Mouse (Mus musculus) liver, adult 2 months (tissue): Measurements from ENCODE around the gene Pdia3. TPM values are rescaled to one million over a fixed set of nuclear protein-coding genes. Genes with fewer than 3 reads are reported as not detected.
"Not testable (repeated sequence)": the region's sequence is repeated elsewhere in the genome, so short reads cannot be mapped to it uniquely, and the experiment has no call there.

Experiments
- DNase-seq: peaks from one replicate; pipeline ENCODE4 v3.0.0-alpha.2; 2011; ENCODE audit warnings: low read depth, low spot score; ENCODE audit errors: extremely low read depth
- H3K27ac ChIP-seq: fragments of 200-500 bp; replicated peaks from 2 replicates; pipeline ENCODE4 v1.5.1; 2012; ENCODE audit warnings: low read depth, mild to moderate bottlenecking, control low read depth, inconsistent platforms, low read length; ENCODE audit not compliant: insufficient read depth
- H3K27me3 ChIP-seq: fragments of 200-500 bp; 2 replicates; pipeline ENCODE4 v1.6.1; 2012; ENCODE audit warnings: mild to moderate bottlenecking, moderate library complexity, low read length, inconsistent platforms; ENCODE audit not compliant: control insufficient read depth, insufficient read depth
- H3K36me3 ChIP-seq: fragments of 200-500 bp; 2 replicates; pipeline ENCODE4 v1.6.1; 2012; ENCODE audit warnings: low read length, inconsistent platforms; ENCODE audit not compliant: control insufficient read depth, insufficient read depth
- H3K4me1 ChIP-seq: fragments of 200-500 bp; 2 replicates; pipeline ENCODE4 v1.6.1; 2011; ENCODE audit warnings: low read length; ENCODE audit not compliant: control insufficient read depth, insufficient read depth
- H3K4me3 ChIP-seq: fragments of 200-500 bp; 2 replicates; pipeline ENCODE4 v1.5.1; 2011; ENCODE audit warnings: low read depth, mild to moderate bottlenecking, control low read depth, low read length, moderate library complexity; ENCODE audit not compliant: insufficient read depth
- H3K79me2 ChIP-seq: fragments of 200-500 bp; 2 replicates; pipeline ENCODE4 v1.6.1; 2012; ENCODE audit warnings: inconsistent platforms, mild to moderate bottlenecking, low read length, moderate library complexity; ENCODE audit not compliant: control insufficient read depth, insufficient read depth
- H3K9ac ChIP-seq: fragments of 200-500 bp; 2 replicates; pipeline ENCODE4 v1.6.1; 2012; ENCODE audit warnings: low read depth, mild to moderate bottlenecking, control low read depth, inconsistent platforms, low read length
- CTCF ChIP-seq: fragments of 200-500 bp; IDR thresholded peaks from 2 replicates; pipeline ENCODE4 v1.5.1; 2011; ENCODE audit warnings: low read depth, low read length, control low read depth
- POLR2A ChIP-seq: fragments of 200-500 bp; IDR thresholded peaks from 2 replicates; pipeline ENCODE4 v1.6.1; 2011; ENCODE audit warnings: low read length, control low read depth; ENCODE audit not compliant: insufficient read depth; ENCODE audit errors: extremely low read depth
- WGBS: fragments of 180-500 bp; shearing (Covaris S2); methylation state at CpG from one replicate; pipeline ENCODE4 v1.1.7; 2018; 5-methylcytosine and 5-hydroxymethylcytosine counted together
- polyA plus RNA-seq: library from polyadenylated mRNA; depleted of rRNA; stranded (reverse); fragments of >200 nt; gene quantifications from 2 replicates; pipeline ENCODE4 v1.2.3, GENCODE M21; 2012
- total RNA-seq: library from RNA; depleted of rRNA; stranded (reverse); fragments of >200 nt; gene quantifications from 2 replicates; pipeline ENCODE4 v1.2.3, GENCODE M21; 2014

Gene Pdia3
- total and polyA plus RNA-seq, 2 experiments: 193 to 412 TPM

DNA sequence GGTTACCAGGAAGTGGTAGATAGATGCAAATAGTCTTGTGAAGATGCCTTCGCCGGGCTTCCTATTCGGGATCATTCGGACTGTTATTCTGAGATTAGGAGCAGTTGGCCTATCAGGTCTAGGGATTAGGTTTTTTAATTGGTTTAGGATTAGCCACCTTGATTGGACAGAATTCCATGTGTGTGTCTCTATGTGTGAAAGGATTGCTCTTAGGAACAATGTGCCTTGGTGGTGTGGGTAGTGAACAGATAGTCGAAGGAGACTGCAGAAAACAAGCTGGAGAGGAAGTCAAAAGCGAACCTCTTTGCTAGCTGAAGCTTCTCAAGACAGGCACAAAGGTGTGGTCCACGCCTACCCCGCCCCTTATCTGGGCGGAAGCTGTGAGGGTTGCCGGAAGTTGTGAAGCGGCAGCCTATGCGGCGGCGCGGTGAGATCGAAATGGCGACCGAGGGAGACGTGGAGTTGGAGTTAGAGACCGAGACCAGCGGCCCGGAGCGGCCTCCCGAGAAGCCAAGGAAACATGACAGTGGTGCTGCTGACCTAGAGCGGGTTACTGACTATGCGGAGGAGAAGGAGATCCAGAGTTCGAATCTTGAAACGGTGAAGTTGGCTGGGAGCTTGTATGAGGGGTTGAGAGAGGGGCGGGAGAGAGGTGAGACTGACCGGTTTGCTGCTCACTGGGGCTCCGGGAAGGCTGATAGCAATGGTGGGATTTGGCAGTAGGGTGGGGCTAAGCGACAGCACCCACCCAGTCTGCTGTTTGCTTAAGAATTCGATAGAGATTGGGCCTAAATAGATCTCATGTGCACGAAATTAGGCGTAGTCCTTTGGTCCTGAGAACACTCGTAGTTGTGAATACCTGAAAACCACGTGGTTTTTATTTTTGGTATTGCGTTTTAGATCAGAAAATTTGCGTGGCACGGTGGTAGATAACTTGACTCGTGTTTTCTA lies 43.4 kb downstream of the Pdia3 start, which contains the start of gene Serinc4:
Gene Serinc4, minus strand, starts transcription at position 90 of the 951 bp plus-strand sequence.
- Histone ChIP-seq H3K4me3 (peak within 1 kb of the TSS; percentile 94), H3K27ac (peak within 1 kb of the TSS; percentile 82), H3K9ac (peak within 1 kb of the TSS; percentile 90), H3K27me3 (no peaks in the 10 kb centered on the region), H3K36me3 (peaks cover 19% of the 10 kb centered on the region), H3K4me1 (peaks cover 8% of the 10 kb centered on the region), H3K79me2 (no peaks in the 10 kb centered on the region; the same call in 1 of the 2 replicates)
- DNase-seq: peak; percentile 78
- 4% methylated on average over 41 of the region's 41 CpGs for WGBS
- peak; percentile 63 for TF ChIP-seq POLR2A
- TF ChIP-seq CTCF: no peak

DNA sequence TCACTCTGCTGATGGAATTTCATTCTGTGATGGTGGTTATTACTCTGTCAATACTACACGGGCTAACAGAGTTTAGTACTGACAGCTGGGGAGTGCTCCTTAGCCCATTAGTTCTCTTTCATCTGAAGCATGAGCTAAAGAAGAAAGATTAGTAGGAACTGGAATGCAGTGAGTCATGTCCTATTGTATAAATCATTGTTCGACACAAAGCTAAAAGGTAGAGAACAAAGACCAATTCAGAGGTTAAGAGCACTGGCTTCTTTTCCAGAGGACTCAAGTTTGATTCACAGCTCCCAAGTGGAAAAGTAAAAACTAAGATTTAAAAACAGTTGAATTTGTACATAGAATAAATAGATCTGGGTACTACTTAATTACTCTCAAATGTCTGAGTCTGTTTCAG lies 46.5 kb downstream of the Pdia3 start:
- Histone ChIP-seq H3K27me3 (no peaks in the 10 kb centered on the region), H3K9ac (no peak overlapping the region), H3K79me2 (no peaks in the 10 kb centered on the region), H3K36me3 (peaks cover 8% of the 10 kb centered on the region; the same call in 1 of the 2 replicates), H3K4me3 (no peak overlapping the region), H3K4me1 (peaks cover 4% of the 10 kb centered on the region; the same call in 1 of the 2 replicates), H3K27ac (no peak overlapping the region)
- no peak for TF ChIP-seq POLR2A
- DNase-seq: no peak
- WGBS: 78% methylated on average over 2 of the region's 2 CpGs

DNA sequence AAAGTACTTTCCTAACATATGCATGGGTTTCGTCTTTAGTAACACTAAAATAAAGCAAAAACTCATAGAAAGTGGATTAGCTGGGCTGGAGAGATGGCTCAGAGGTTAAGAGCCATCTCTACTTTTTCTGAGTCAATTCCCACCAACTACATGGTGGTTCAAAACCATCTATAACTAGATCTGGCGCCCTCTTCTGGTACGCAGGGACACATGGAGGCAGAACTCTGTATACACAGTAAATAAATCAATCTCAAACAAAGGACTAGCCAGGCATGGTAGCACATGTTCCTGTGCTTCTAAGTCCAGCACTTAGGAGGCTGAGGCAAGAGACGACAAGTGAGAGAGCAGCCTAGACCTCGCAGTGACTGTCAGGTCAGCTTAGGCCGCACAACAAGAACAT lies 55.4 kb downstream of the Pdia3 start:
- H3K9ac ChIP-seq, H3K79me2 ChIP-seq, H3K4me3 ChIP-seq, H3K4me1 ChIP-seq, H3K36me3 ChIP-seq, DNase-seq, H3K27me3 ChIP-seq, H3K27ac ChIP-seq: not testable (repeated sequence)
- 0% methylated on average over 1 of the region's 6 CpGs for WGBS

DNA sequence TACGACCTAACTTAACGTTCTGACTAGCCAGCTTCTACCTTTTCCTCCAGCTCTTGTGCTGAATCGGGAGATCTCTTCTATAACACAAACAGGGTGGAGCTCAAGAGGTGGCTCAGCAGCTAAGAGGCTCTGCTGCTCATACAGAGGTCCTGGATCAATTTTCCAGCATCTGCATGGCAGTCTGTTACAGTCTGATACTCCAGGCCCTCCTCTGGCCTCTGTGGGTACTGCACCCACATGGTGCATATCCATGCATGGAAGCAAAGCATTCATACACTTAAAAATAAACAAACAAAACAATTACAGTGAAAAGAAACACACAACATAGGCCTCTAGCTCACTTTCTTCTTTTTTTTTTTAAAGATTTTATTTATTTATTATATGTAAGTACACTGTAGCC lies 59.2 kb downstream of the Pdia3 start:
- WGBS: 93% methylated on average over 3 of the region's 3 CpGs
- H3K4me3 ChIP-seq, H3K4me1 ChIP-seq, DNase-seq, H3K27ac ChIP-seq, H3K36me3 ChIP-seq, H3K27me3 ChIP-seq, H3K9ac ChIP-seq, H3K79me2 ChIP-seq: not testable (repeated sequence)

DNA sequence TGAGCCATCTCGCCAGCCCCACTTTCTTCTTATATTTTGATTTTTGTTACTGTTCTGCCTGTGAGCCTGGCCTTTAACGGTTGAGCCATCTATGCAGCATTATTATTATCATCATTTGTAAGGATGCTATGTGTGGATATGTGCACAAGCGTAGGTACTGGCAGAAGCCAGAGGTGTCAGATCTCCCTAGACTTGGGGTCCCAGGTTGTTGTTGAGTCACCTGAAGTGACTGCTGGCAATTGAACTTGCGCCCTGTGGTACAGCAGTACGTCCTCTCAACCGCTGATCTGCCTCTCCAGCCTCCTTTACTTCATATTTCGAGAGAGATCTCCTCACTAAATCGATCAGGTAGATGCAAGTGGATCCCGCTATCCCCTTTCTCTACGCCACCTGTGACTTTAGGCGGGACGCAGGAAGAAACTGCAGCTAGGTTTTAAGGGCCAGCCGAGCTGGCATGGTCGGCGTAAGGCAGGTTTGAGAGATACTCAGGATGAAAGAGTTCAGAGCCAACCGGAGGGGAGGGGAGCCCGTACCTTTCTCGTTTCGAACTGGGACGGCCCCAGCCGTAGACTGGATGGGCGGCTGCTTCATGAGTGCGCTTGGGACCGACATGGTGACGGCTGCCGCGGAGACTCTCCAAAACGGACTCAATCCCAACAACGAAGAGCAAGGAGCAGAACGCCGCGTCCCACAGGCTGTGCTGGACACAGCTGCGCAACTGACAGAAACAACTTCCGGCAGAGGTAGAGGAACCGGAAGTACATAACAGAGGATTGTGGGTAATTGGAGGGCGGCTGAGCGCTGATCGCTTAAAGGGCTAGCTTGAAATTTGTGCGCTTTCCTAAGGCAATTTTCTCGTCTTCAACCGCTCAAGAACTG lies 60.0 kb downstream of the Pdia3 start, which contains the start of gene Mfap1b:
Gene Mfap1b, minus strand, starts transcription at position 767 of the 879 bp plus-strand sequence.
- Histone ChIP-seq H3K27ac (peak within 1 kb of the TSS; percentile 21; the same call in 1 of the 2 replicates), H3K9ac (peak within 1 kb of the TSS; percentile 56), H3K4me3 (peak within 1 kb of the TSS; percentile 61)
- H3K4me1 ChIP-seq, H3K79me2 ChIP-seq, H3K36me3 ChIP-seq, H3K27me3 ChIP-seq: not testable (repeated sequence)
- DNase-seq: peak; percentile 89
- WGBS: 4% methylated on average over 41 of the region's 41 CpGs
- TF ChIP-seq POLR2A: peak; percentile 88

DNA sequence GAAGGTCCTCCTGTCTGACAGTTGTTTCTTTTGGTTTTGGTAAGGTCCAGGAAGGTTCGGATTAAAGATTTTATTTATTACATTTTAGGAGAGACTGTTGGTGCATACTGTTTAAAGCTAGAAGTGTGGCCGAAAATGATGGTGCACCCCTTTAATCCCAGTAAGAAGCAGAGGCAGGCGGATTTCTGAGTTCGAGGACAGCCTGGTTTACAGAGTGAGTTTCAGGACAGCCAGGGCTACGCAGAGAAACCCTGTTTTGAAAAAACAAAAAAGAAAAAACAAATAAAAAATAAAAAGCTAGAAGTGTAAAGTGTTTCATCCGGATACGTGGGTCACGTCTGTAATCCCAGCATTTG lies 60.6 kb downstream of the Pdia3 start:
- Histone ChIP-seq H3K4me3 (peak overlapping the region; percentile 61), H3K9ac (no peak overlapping the region), H3K27me3 (no peaks in the 10 kb centered on the region), H3K36me3 (no peaks in the 10 kb centered on the region), H3K79me2 (peaks cover 5% of the 10 kb centered on the region; the same call in 1 of the 2 replicates), H3K4me1 (peaks cover 5% of the 10 kb centered on the region), H3K27ac (no peak overlapping the region)
- TF ChIP-seq CTCF (no peak), POLR2A (no peak)
- WGBS: 28% methylated on average over 8 of the region's 8 CpGs
- DNase-seq: no peak

DNA sequence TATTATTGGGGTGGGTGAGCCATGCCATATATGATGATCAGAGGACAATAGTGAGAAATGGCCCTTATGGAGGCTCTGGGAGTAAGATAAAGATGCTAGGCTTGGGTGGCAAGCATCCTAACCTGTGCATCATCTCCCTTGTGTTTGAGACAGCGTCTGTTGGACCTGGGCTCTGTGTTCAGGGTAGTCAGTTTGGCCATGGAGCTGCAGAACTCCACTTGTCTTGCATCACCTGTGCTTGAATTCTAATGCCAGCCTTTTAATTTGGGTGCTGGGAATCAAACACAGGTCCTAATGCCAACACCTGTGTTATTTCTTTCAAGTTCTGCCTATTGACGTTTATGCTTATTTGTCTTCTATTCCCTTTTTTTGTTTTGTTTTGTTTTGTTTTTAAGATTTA lies 61.7 kb downstream of the Pdia3 start:
- 100% methylated on average over 2 of the region's 2 CpGs for whole genome bisulfite sequencing
- not testable (repeated sequence) for H3K27ac ChIP-seq, H3K9ac ChIP-seq, H3K27me3 ChIP-seq, H3K4me3 ChIP-seq, H3K4me1 ChIP-seq, DNase-seq, H3K79me2 ChIP-seq, H3K36me3 ChIP-seq
